ENCODE assay signal across 8 mouse cellular contexts in the genomic region with DNA sequence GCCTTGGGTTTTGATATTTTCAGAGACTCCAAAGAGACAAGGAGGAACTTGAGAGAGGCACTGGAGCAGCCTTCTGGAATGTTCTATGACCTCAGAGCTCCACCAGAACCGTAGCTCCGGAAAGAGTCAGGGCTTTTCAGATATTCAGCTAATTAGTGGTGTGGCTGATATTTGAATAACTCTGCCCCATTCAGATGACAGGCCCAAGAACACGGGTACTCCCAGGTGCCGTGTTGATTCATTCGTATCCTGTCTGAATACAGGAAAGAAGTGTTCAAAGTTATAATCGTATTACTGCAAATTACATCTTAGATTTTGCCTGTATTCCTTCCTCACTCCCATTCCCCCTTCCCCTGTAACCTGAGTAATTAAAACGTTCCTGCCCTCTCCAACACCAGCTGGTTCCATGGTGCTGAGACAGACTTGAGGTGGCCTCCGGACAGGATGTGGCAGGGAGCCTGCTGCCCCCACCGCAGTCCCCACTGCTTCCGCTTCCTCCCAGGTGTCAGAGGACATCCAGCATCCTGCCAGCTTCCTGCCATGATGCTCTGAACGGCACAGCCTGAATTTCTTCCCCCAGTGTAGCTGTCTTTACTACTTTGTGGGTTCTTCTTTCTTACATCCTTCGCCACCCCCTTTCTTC. TPM values are rescaled to one million over a fixed set of nuclear protein-coding genes. Genes with fewer than 3 reads are reported as not detected.
A peak's percentile ranks its signal among the peaks of the same experiment; 100 is the strongest.
DNase-seq lines count a peak whose midpoint lies in the region; ATAC-seq and TF ChIP-seq lines count a peak whose summit lies in the region.

No protein-coding gene starts in this region.

- 0 out of 2 replicates have a peak overlapping the region, but pooled peaks have one; percentile 1 for H3K4me2 ChIP-seq in heart, embryonic 16.5 days (ENCODE audit: low read depth, low read length)
- H3K4me2 ChIP-seq in limb, embryonic 14.5 days (replicated peaks; ENCODE audit: low read depth, low read length, severe bottlenecking) = no peak overlapping the region

- ATAC-seq in heart, embryonic 16.5 days (replicated peaks; ENCODE audit: extremely low read depth, insufficient read depth, low FRiP score) = peak; percentile 31
- no peak for ATAC-seq in limb, embryonic 14.5 days (ENCODE audit: low FRiP score, low read depth)

- H3K27me3 ChIP-seq in heart, embryonic 16.5 days (ENCODE audit: control insufficient read depth, insufficient read depth, low read length) = no peaks in the 10 kb centered on the region
- no peaks in the 10 kb centered on the region for H3K27me3 ChIP-seq in limb, embryonic 14.5 days (ENCODE audit: control insufficient read depth, insufficient read depth, low read length)
- no peaks in the 10 kb centered on the region for H3K27me3 ChIP-seq in spleen, adult 2 months (ENCODE audit: control insufficient read depth, insufficient read depth, low read length)

- H3K4me3 ChIP-seq in heart, embryonic 16.5 days (ENCODE audit: low read length) = no peak overlapping the region
- no peak overlapping the region for H3K4me3 ChIP-seq in limb, embryonic 14.5 days (replicated peaks; ENCODE audit: low read length)
- H3K4me3 ChIP-seq in spleen, adult 2 months (ENCODE audit: extremely low read depth, insufficient read depth, insufficient read length) = peak overlapping the region; percentile 34

- H3K9ac ChIP-seq in heart, embryonic 16.5 days (ENCODE audit: low read length) = no peak overlapping the region
- H3K9ac ChIP-seq in limb, embryonic 14.5 days (ENCODE audit: low read depth, low read length, severe bottlenecking) = no peak overlapping the region

- 0 out of 2 replicates have a peak, but pooled peaks cover 2% of the 10 kb centered on the region for H3K36me3 ChIP-seq in heart, embryonic 16.5 days (ENCODE audit: control insufficient read depth, insufficient read depth)
- no peaks in the 10 kb centered on the region for H3K36me3 ChIP-seq in limb, embryonic 14.5 days (ENCODE audit: control insufficient read depth, insufficient read depth, low read length)
- H3K36me3 ChIP-seq in spleen, adult 2 months (ENCODE audit: control insufficient read depth, insufficient read depth, low read length) = no peaks in the 10 kb centered on the region

- peak overlapping the region; percentile 21 for H3K27ac ChIP-seq in heart, embryonic 16.5 days (ENCODE audit: low read length)
- 0 out of 2 replicates have a peak overlapping the region, but pooled peaks have one; percentile 26 for H3K27ac ChIP-seq in limb, embryonic 14.5 days (replicated peaks; ENCODE audit: low read depth, low read length)
- H3K27ac ChIP-seq in spleen, adult 2 months (ENCODE audit: insufficient read depth, low read length) = peak overlapping the region; percentile 51

- 0 out of 2 replicates have a peak, but pooled peaks cover 2% of the 10 kb centered on the region for H3K4me1 ChIP-seq in heart, embryonic 16.5 days (ENCODE audit: control insufficient read depth, insufficient read depth, low read length)
- H3K4me1 ChIP-seq in limb, embryonic 14.5 days (ENCODE audit: control insufficient read depth, insufficient read depth, low read length) = peaks cover 4% of the 10 kb centered on the region
- H3K4me1 ChIP-seq in spleen, adult 2 months (ENCODE audit: control insufficient read depth, insufficient read depth, insufficient read length) = peaks cover 16% of the 10 kb centered on the region; the same call in 1 of the 2 replicates

- peak; percentile 23 to 48 for DNase-seq in adrenal gland, adult (ENCODE audit: inconsistent age in 2 of 2, low spot score in 1 of 2)
- no peak for DNase-seq in adrenal gland, adult 18-20 months (ENCODE audit: low spot score in 2 of 2)
- DNase-seq in limb, embryonic 14.5 days (ENCODE audit: low spot score) = no peak
- DNase-seq in spleen, adult 2 months (ENCODE audit: low read depth in 1 of 2, low spot score in 2 of 2) = peak; percentile 66 to 77
- no peak for DNase-seq in cerebellum, postnatal 14 days
- no peak for DNase-seq in yolk sac, embryonic 10.5 days (ENCODE audit: low spot score)
- no peak for DNase-seq in cerebellum, adult 11-12 months

- TF ChIP-seq POLR2A in limb, embryonic 14.5 days (IDR thresholded peaks at IDR 0.05; ENCODE audit: borderline replicate concordance, extremely low read depth, insufficient read depth, insufficient read length) = no peak
- TF ChIP-seq POLR2A in spleen, adult 2 months (IDR thresholded peaks at IDR 0.05; ENCODE audit: low read depth, low read length) = no peak; the same call in 1 of the 2 replicates

- WGBS in heart, embryonic 16.5 days = 55% methylated on average over 12 of the region's 12 CpGs
- 52% methylated on average over 12 of the region's 12 CpGs for WGBS in limb, embryonic 14.5 days
- WGBS in spleen, adult 2 months = 10% methylated on average over 12 of the region's 12 CpGs

- no peak for TF ChIP-seq CTCF in spleen, adult 2 months (IDR thresholded peaks at IDR 0.05; ENCODE audit: extremely low read depth, insufficient read depth, insufficient read length, insufficient replicate concordance)

- no peaks in the 10 kb centered on the region for H3K9me3 ChIP-seq in heart, embryonic 16.5 days (replicated peaks; ENCODE audit: control insufficient read depth, low read length)
- H3K9me3 ChIP-seq in limb, embryonic 14.5 days (ENCODE audit: control insufficient read depth, low read length) = no peaks in the 10 kb centered on the region

RNA-seq across cellular contexts. Expression of a gene that starts 36.8 kb away (rescaled TPM):
- 10 to 100 TPM; 19.9 to 20.8 TPM for total RNA-seq in adrenal gland, adult 18-20 months (2021)
- 41.1 and 47.3 TPM in 2 replicates for polyA plus RNA-seq in heart, embryonic 16.5 days (2015; fragmentation: Nextera tagmentation; extraction: Ambion mirVana)
- 26.8 and 31.3 TPM in 2 replicates for polyA plus RNA-seq in limb, embryonic 14.5 days (2012; rRNA removed)
- polyA plus RNA-seq in limb, embryonic 14.5 days (2014; fragmentation: Nextera tagmentation; extraction: Ambion mirVana) = 59.8 and 67.6 TPM in 2 replicates
- 5.8 and 7.1 TPM in 2 replicates for polyA plus RNA-seq in spleen, adult 2 months (2012; rRNA removed)

RNA-seq across cellular contexts. Expression of a gene that starts 37.4 kb away (rescaled TPM):
- 10 to 100 TPM; 52.1 to 60.1 TPM for total RNA-seq in adrenal gland, adult 18-20 months (2021)
- 13.0 and 14.7 TPM in 2 replicates for polyA plus RNA-seq in heart, embryonic 16.5 days (2015; fragmentation: Nextera tagmentation; extraction: Ambion mirVana)
- 37.4 and 41.3 TPM in 2 replicates for polyA plus RNA-seq in limb, embryonic 14.5 days (2012; rRNA removed)
- 22.6 and 23.3 TPM in 2 replicates for polyA plus RNA-seq in limb, embryonic 14.5 days (2014; fragmentation: Nextera tagmentation; extraction: Ambion mirVana)
- polyA plus RNA-seq in spleen, adult 2 months (2012; rRNA removed) = 28.8 and 30.8 TPM in 2 replicates

RNA-seq across cellular contexts. Expression of a gene that starts 59.5 kb away (rescaled TPM):
- not detected for total RNA-seq in adrenal gland, adult 18-20 months (2021)
- polyA plus RNA-seq in heart, embryonic 16.5 days (2015; fragmentation: Nextera tagmentation; extraction: Ambion mirVana) = 16.3 and 18.8 TPM in 2 replicates
- polyA plus RNA-seq in limb, embryonic 14.5 days (2012; rRNA removed) = 4.3 and 5.1 TPM in 2 replicates
- 3.8 and 4.9 TPM in 2 replicates for polyA plus RNA-seq in limb, embryonic 14.5 days (2014; fragmentation: Nextera tagmentation; extraction: Ambion mirVana)
- 13.7 and 13.9 TPM in 2 replicates for polyA plus RNA-seq in spleen, adult 2 months (2012; rRNA removed)

Comparison
In these comparisons a context has a peak if more than half of its experiments do, and no peak if none do; other contexts are left out.
1. DNase-seq: peak in adrenal gland, adult (2 of 2) and spleen, adult 2 months (2 of 2); none in adrenal gland, adult 18-20 months (0 of 2), limb, embryonic 14.5 days (single experiment), cerebellum, postnatal 14 days (0 of 2), yolk sac, embryonic 10.5 days (single experiment) and cerebellum, adult 11-12 months (single experiment).
2. Peak in every context shown above with its lines, with median percentiles within 50 percentile points of each other: H3K27ac ChIP-seq.